Mouse (Mus musculus) T-helper 17 cell (primary cell): ENCODE measurements around the gene Babam2.

Experiments
- in situ Hi-C, 2 experiments: fragments of 300-600 bp; cut with MboI, MseI; formaldehyde crosslinking; loops; 1 replicate in 1 of 2; 2 replicates in 1 of 2; pipeline ENCODE4 v1.15.1; 2025; ENCODE audit warnings: high pct_unique_total_duplicates in 2 of 2

Gene Babam2

GRCm38 (mm10) chr5:31713280-31713711, 15.8 kb downstream of the Babam2 start:
- in situ Hi-C loops = no loop called here

DNA sequence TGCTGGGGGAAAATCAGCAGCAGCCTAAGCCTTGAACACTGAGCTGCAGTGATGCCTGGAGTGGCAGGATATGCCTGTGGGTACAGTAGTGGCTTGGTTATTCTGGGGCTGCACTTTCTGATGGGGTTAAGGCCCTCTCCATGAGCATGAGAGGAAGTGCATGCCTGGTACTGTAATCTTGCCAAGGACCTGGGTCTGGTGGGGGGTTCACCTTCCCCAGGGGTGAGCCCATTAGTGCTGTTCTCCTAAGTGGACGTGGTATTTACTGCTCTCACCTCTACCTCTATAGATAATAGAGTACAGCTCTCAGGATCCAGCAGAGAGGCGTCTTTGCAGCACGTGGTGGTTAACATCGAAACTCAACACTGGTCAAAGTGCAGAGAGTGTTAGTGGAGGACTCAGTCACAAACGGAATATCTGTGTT, 16.4 kb downstream of the Babam2 start:
- in situ Hi-C loops = no loop called here

DNA sequence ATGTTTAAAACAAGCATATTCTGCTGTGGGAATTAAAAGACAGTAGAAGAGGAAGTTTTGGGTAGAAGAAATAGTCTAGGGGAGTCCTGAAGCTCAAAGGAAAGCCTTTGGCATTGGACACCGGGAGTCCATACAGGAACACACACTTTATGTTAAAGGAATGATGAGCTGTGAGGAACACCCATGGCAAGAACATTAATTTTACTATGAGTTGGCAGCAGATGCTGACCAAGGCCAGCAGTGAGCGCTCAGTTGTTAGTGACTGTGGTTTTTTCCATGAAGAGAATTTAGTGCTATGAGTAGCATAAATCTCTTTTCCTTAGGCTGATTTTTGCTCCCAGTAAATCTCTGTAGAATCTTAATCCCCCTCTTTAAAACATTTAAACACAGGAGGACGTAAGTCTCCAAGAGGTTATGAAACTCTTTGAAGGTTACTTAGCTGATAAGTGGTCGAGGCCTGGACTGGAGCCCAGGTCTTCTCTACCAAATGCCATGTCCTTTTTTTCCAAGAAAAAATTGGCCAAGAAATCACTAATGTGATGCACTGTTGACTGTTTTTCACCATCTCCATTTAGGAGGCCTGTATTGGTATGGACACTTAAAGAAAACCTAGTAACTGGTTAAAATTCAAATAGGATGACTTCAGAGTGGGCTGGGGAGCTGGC, 18.1 kb downstream of the Babam2 start:
- in situ Hi-C loops = no loop called here

DNA sequence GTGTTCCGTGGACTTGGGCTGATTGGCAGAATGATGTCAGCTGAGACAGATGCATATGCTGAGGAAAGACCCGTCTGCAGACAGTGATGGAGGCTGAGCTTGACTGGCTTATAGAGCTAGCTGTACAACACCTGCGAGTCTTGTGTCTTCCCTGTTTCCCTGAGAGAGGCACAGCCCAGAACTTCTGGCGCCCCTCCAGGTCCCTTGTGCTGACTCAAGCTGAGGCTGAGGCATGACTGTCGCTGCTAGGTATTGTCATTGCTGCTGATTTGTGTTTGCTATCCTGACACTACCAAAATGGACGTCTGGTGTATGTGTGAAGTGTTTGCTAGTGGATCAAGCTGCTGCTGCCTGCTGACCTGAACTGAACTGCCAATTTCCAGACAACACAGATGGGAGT, 27.0 kb downstream of the Babam2 start:
- in situ Hi-C loops = no loop called here

DNA sequence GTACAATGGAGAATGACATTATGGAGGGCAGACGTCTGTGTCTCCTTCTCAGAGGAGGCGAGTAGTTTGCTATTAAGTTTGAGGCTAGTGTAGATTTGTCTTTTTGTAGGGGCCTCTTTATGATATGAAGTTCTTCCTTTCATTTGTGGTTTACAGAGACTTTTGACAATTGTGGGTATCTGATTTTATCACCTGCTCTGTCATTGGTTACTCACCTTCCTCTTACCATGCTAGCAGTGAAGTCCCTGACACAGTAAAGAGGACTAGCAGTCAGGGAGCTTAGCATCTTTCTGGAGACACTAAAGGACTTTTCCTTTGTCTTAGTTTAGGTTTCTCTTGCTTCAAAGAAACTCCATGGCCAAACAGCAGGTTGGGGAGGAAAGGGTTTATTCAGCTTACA, 28.4 kb downstream of the Babam2 start:
- in situ Hi-C loops = no loop called here

- in situ Hi-C loops = no loop called here
Measured at GRCm38 (mm10) chr5:31727456-31727855, 30.0 kb downstream of the Babam2 start.

GRCm38 (mm10) chr5:31732644-31733338, 35.3 kb downstream of the Babam2 start:
- in situ Hi-C loops = no loop called here

DNA sequence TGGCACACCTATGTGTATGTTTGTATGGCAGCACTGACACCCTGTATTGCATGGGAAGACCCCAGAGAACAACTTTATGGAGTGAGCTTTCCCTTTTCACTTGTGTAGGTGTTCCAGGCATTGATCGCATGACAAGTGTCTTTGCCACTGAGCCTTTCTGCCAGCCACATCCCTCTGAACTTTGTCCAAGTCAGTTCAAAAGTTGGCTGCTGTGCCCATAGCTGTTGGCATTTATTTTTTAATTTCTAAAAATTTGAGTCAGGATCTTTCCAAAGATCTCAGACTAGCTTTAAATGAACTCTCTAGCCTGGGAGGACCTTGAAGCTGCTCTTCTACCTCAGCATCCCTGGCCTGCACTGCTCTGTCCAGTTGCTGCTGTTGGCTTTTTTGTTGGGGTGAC, 44.4 kb downstream of the Babam2 start:
- in situ Hi-C loops = no loop called here

DNA sequence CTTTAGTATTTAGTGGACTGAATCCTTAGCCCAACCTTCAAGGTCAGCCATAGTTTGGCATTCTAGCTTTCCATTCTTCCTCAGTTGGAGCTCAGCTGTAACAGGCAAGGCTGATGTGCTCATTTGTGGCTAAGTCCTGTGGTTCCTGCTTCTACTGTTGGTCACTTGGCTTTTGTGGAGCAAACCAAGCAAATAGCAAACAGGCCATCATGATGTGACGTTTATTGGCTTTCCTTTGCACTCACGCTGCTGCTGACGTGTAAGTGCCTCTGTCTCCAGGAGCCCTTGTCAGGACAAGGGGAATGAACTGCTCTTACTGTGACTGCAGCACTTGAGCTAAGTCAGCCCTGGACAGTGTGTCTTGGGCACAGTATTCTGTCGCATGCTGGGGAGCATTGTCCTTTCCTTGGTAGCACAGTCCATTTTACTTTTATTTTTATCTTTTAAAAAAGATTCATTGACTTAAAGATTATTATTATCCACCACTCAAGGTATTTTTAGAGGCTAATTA, 45.1 kb downstream of the Babam2 start:
- in situ Hi-C loops = no loop called here

DNA sequence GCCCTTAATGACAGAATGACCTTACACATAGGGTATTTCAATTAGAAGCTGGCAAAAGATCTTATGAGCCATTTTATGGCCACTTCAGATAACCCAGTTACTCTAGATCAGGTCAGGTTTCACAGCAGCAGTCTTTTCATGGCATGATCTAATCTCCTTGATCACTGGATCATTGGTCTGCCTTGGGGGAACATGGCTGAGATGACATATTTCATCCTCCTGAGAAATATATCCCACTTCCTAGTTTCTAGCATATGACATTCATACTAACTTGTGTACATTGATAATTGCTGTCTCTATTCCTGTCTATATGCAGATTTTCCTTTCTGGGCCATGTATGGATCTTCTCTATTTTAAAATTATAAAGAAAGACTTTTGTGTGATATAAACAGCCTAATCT, 51.9 kb downstream of the Babam2 start:
- in situ Hi-C loops = no loop called here

GRCm38 (mm10) chr5:31750231-31750925, 52.9 kb downstream of the Babam2 start:
- in situ Hi-C loops = loop anchor here in 1 of 2 experiments (10.0 kb wide), 1 partner anchor 1196 kb away; no protein-coding TSS in a partner anchor

DNA sequence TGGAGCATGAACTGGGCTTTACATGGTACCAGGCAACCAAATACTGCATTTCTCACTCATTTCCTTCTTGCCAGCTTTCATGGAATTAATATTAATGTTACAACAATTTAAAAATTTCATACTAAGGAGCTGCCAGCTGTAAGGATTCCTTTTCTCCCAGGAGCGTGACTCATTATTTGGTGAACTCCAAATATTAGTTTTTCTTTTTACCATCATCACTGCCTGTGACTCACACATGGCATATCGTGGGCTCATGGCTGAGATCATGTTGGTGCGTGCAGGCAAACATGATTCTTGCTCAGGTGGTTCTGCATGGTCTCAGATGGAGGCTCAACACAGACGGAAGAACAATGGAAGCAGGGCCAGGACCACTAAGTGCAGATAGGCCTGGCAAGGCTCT, 53.5 kb downstream of the Babam2 start:
- in situ Hi-C loops = loop anchor here in 1 of 2 experiments (10.0 kb wide), 1 partner anchor 1196 kb away; no protein-coding TSS in a partner anchor

DNA sequence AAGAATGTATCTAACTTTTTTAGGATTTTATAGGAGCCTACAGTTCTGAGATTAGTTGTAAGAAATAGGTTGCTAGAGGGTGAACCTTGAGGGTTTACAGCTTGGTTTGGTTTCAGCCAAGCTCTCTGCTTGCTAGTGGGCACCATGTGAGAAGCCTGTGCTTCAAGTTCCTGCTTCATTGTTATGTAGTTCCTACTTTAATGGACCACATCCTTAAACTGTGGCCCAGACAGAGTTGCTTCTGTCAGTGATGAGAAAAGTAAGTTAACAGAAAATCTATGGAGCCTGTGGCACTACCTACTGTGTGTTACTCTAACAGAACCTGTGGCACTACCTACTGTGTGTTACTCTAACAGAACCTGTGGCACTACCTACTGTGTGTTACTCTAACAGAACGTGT, 57.1 kb downstream of the Babam2 start:
- in situ Hi-C loops = loop anchor here in 1 of 2 experiments (10.0 kb wide), 1 partner anchor 1200 kb away; no protein-coding TSS in a partner anchor

DNA sequence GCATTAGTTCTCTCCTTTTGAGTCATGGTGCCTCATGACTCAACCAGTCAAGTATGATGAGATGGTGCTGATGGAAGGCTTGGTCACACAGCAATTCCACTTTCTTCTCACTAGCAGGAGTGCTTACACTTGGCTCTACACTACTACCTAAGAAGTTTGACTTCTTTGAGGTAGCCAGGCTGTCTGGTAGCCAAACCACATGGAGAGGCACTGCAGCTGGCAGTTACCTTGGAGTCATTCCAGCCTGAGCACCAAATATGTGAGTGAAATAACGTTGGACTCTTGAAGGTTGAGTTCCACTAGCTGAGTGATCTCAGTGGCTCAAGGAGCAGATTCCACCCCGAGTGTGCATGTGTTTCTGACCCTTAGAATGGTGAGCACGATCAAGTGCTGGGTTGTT, 57.8 kb downstream of the Babam2 start:
- in situ Hi-C loops = loop anchor here in 1 of 2 experiments (10.0 kb wide), 1 partner anchor 1200 kb away; no protein-coding TSS in a partner anchor

- in situ Hi-C loops = loop anchor here in 1 of 2 experiments (10.0 kb wide), 1 partner anchor 1204 kb away; no protein-coding TSS in a partner anchor
Measured at GRCm38 (mm10) chr5:31758310-31759091, 61.0 kb downstream of the Babam2 start.

GRCm38 (mm10) chr5:31761836-31762235, 64.4 kb downstream of the Babam2 start:
- in situ Hi-C loops = no loop called here

DNA sequence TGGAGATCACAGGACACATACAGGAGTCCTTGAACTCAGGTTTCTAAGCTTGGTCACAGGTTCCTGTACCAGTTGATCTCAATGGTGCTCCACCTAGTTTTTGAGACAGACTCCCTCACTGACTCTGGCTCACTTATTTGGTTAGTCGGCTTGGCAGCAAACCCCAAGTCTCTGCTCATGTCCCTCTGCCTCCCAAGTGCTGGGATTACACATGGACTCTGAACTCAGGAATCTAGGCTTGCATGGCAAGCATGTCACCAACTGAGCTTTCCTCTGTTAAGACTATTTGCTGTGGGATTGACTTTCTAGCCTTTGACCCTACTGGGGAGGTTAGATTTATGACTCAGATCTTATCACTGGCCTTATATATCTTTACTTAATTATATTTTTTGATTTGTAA, 65.3 kb downstream of the Babam2 start:
- in situ Hi-C loops = no loop called here

DNA sequence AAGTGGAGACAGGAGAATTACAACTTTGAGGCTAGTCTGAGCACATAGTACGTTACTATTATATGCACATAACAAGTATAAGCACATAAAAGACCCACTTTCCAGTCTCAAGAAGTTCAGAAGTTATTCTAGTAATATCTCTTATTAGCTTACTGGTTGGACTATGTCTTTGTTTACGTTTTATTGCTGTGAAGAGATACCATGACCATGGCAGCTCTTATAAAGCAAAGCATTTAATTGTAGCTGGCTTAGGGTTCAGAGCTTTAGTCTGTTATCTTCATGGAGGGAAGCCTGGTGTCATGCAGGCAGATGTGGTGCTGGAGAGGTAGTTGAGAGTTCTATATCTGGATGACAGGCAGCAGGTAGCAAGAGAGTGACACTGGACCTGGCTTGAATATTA, 68.3 kb downstream of the Babam2 start:
- in situ Hi-C loops = no loop called here

DNA sequence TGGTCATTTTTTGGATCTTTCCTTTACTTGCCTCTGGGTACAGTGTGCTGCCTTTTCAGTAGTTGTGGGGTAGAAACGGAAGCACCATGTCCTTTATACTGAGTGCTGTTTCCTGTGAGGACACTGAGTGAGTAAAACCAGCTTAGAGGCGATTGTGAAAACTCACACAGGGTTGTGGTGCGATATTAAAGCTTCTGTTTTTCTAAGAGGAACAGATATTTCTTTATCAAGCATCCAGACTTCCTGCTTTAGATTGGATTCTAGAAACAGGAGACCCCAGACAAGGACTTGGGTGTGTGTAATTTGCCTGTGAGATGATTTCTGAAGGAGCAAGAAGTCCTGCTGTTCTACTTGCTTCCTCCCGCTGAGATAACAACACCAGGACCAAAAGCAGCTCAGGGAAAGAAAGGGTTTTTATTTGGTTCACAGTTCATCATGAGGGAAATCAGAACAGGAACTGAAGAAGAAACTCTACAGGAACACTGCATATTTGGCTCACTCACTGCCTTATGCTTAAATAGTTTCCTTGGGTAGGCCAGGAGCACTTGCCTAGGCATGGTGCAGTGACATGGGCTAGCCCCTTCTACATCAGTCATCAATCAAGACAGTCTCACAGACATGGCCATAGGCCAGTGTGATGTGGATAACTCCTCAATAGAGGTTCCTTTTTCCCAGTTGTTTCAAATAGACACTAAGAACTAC, 69.5 kb downstream of the Babam2 start:
- in situ Hi-C loops = no loop called here

DNA sequence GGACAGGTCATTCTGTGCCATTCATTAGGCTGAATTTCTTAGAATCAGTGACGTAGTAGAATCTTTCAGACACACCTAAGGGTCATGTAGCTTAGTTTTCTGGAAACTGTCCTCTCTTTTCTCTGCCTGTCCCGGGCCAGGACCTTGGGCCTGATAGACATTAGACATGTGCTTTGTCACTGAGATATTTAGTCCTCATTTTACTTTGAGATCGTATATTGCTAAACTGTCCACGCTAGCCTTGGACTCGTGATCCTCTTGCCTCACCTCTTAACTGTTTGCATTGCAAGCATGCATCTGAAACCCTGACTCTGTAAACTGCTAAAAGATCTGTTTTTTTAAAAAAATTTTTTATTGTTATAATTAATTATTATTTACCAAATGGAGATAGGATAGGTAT, 74.0 kb downstream of the Babam2 start:
- in situ Hi-C loops = no loop called here

GRCm38 (mm10) chr5:31771921-31772320, 74.4 kb downstream of the Babam2 start:
- in situ Hi-C loops = no loop called here
